Mouse (Mus musculus) liver, embryonic 14.5 days (tissue): ENCODE results near the gene Cyp3a13. TPM values are rescaled to one million over a fixed set of nuclear protein-coding genes. Genes with fewer than 3 reads are reported as not detected.
"Not testable (repeated sequence)": the region's sequence is repeated elsewhere in the genome, so short reads cannot be mapped to it uniquely, and the experiment has no call there.

Source experiments
- ATAC-seq: fragments of 200-750 bp; cut with Nextera tagmentation; 2 replicates; pipeline ENCODE4 v1.8.0; 2017; ENCODE audit warnings: moderate number of reproducible peaks, mild to moderate bottlenecking, moderate library complexity; ENCODE audit not compliant: insufficient read depth
- DNase-seq, 3 experiments: peaks; one replicate each; pipeline ENCODE4 v3.0.0-alpha.2; 2012 to 2013; ENCODE audit warnings: low read depth in 3 of 3, low spot score in 3 of 3
- H3K27ac ChIP-seq: fragments of 300-500 bp; sonication (generic); 2 replicates; pipeline ENCODE4 v1.5.1; 2014; ENCODE audit warnings: moderate library complexity, mild to moderate bottlenecking, control low read depth, inconsistent platforms
- H3K27me3 ChIP-seq: fragments of 300-500 bp; sonication (generic); 2 replicates; pipeline ENCODE4 v1.6.1; 2014; ENCODE audit warnings: mild to moderate bottlenecking, low read length, moderate library complexity; ENCODE audit not compliant: control insufficient read depth, insufficient read depth
- H3K36me3 ChIP-seq: fragments of 300-500 bp; sonication (generic); replicated peaks from 2 replicates; pipeline ENCODE4 v1.6.1; 2014; ENCODE audit warnings: low read depth; ENCODE audit not compliant: control insufficient read depth, insufficient read depth
- H3K4me1 ChIP-seq, 2 experiments: fragments of 200-500 bp in 1 of 2; fragments of 300-500 bp in 1 of 2; sonication (generic) in 1 of 2; replicated peaks; 2 replicates each; pipeline ENCODE4 v1.6.1; 2012 to 2014; ENCODE audit warnings: antibody characterized with exemption in 1 of 2, inconsistent platforms in 1 of 2, low read length in 1 of 2; ENCODE audit not compliant: control insufficient read depth in 2 of 2, insufficient read depth in 2 of 2
- H3K4me2 ChIP-seq: fragments of 300-500 bp; sonication (generic); 2 replicates; pipeline ENCODE4 v1.6.1; 2014; ENCODE audit warnings: low read depth, mild to moderate bottlenecking, control low read depth, moderate library complexity
- H3K4me3 ChIP-seq, 2 experiments: fragments of 200-500 bp in 1 of 2; fragments of 300-500 bp in 1 of 2; sonication (generic) in 1 of 2; 2 replicates each; pipeline ENCODE4 v1.5.1; 2012 to 2014; ENCODE audit warnings: low read depth in 2 of 2, low read length in 2 of 2, mild to moderate bottlenecking in 2 of 2, control low read depth in 1 of 2, inconsistent platforms in 1 of 2, moderate library complexity in 1 of 2; ENCODE audit not compliant: insufficient read depth in 1 of 2
- H3K9ac ChIP-seq: fragments of 300-500 bp; sonication (generic); replicated peaks from 2 replicates; pipeline ENCODE4 v1.6.1; 2014; ENCODE audit warnings: mild to moderate bottlenecking, control low read depth, moderate library complexity
- H3K9me3 ChIP-seq: fragments of 300-500 bp; sonication (generic); 2 replicates; pipeline ENCODE4 v1.6.1; 2016; ENCODE audit warnings: low read length, mixed read lengths; ENCODE audit not compliant: control insufficient read depth
- CTCF ChIP-seq: IDR thresholded peaks from 2 replicates; pipeline ENCODE4 v1.5.1; 2016; ENCODE audit warnings: antibody characterized with exemption, low read depth, control low read depth
- EP300 ChIP-seq: IDR thresholded peaks from 2 replicates; pipeline ENCODE4 v1.6.1; 2016; ENCODE audit warnings: antibody characterized with exemption, low read depth
- WGBS: fragments of 180-500 bp; shearing (Covaris S2); extraction: QIAGEN DNeasy Blood & Tissue Kit; methylation state at CpG from one replicate; pipeline ENCODE4 v1.1.7; 2014; ENCODE audit not compliant: insufficient replicate concordance; 5-methylcytosine and 5-hydroxymethylcytosine counted together
- polyA plus RNA-seq, 2 experiments: library from polyadenylated mRNA; depleted of rRNA in 1 of 2; stranded (reverse) in 1 of 2; unstranded in 1 of 2; fragments of >200 nt; fragmentation: Nextera tagmentation in 1 of 2; extraction: Ambion mirVana in 1 of 2; gene quantifications; 2 replicates each; pipeline versions ENCODE4 v1.2.1 to v1.2.3; 2012 to 2014

Cyp3a13 gene
- polyA plus RNA-seq, 2 experiments: 0.87 to 3.4 TPM

DNA sequence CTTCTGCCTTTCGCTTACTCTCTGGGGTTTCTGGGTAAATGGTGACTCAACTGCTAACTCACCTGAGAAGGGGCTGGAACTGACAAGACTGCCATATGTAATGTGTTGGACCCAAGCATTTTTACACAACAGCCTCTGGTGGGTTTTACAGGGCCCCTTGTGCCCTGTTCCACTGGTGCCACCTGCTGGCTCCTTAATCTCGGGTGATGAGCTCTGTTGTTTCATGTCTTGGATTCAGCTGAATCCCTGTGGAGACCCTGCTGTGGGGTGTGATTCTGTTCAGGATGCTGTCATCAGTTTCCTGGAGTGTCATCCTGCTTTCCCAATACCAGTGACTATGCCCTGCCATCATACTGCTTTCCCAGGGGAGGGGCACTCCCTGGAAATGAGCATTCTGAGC, 43.6 kb downstream of the Cyp3a13 start:
- Histone ChIP-seq H3K36me3 (no peaks in the 10 kb centered on the region), H3K4me1 (no peaks in the 10 kb centered on the region), H3K9ac (no peak overlapping the region), H3K27me3 (no peaks in the 10 kb centered on the region), H3K9me3 (no peaks in the 10 kb centered on the region), H3K4me3 (no peak overlapping the region), H3K27ac (no peak overlapping the region), H3K4me2 (no peak overlapping the region)
- DNase-seq: no peak
- WGBS: 44% methylated on average over 2 of the region's 2 CpGs
- no peak for ATAC-seq
- TF ChIP-seq CTCF: peak; percentile 51
- TF ChIP-seq EP300: no peak

DNA sequence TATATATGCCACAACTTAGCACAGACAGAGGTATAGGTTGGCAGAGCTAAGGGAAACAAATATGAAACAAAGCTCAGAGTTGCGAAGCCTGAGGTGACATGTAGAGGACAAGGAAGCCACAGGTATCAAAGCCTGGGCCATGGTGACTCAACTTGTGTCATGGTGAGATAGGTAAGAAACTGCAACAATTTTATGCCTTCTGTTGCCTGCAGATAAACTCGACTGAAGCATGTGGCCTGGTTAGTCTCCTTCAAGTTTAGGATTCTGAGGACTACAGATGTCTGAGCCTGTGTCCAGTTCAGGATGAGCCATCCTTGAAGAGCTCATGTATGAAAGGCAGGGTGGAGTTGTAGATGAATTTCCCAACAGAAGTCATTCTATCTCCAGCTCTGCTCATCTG, 46.4 kb downstream of the Cyp3a13 start:
- Histone ChIP-seq H3K36me3 (no peaks in the 10 kb centered on the region), H3K4me2 (no peak overlapping the region), H3K27me3 (no peaks in the 10 kb centered on the region), H3K4me3 (no peak overlapping the region), H3K9ac (no peak overlapping the region), H3K27ac (no peak overlapping the region), H3K9me3 (no peaks in the 10 kb centered on the region), H3K4me1 (no peaks in the 10 kb centered on the region)
- TF ChIP-seq CTCF (no peak), EP300 (no peak)
- DNase-seq: no peak
- no peak for ATAC-seq
- 44% methylated on average over 2 of the region's 2 CpGs for WGBS

DNA sequence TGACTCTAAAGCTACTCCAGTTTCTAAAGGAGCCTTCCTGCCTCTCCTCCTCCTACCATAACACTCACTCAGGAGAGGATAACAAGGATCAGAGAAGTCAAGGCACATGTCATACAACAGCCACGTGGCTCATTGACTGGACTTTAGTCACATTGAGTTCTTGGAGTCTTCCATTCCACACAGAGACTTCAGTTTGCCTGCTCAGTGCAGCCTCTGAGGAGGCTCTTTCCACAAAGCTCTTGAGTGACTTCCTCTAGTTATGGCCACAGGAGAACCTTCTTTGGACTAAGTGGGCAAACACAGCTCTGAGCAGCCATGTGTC, 49.1 kb downstream of the Cyp3a13 start:
- H3K9me3 ChIP-seq, H3K27ac ChIP-seq, ATAC-seq, H3K36me3 ChIP-seq, H3K4me2 ChIP-seq, H3K4me3 ChIP-seq, DNase-seq, H3K9ac ChIP-seq, H3K4me1 ChIP-seq, H3K27me3 ChIP-seq: not testable (repeated sequence)
- 8% methylated on average over 1 of the region's 1 CpGs for WGBS

DNA sequence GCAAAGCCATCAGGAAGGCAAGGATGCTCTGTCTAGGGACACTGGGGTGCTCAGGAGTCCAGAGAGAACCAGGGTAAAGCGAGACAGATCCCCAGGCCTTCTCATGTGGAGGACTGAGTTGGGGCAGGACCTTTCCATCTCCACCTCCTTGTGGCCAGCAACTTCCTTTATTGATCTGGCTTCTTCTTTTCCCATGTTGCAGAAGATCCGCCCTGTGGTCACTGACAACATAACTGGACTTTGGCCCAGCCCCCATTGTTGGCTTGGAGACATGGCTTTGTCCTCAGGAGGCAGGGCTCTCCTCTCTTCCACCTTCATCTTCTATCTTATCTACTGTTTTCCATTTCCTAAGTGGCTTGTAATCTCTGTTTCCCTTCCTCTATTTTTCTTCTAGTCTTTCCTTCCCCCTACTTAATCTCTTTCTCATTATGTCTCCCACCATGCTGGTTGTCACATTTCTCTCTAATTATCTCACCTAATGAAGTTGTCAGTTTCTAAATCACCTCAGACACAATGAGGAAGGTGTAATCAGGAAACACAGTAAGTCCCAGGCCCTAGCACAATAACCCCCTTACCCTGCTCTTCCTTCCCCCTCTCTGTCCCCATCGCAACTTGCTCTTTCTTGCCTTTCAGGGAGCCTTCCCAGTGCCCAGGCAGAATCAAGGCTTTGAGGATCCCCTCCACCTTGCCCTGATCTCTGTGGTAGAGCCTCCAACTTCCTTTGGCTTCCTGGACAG, 49.6 kb downstream of the Cyp3a13 start, which contains the start of gene Pilrb2:
Gene Pilrb2 (minus strand): TSS at position 172 of the 737 bp plus-strand sequence.
- H3K4me3 ChIP-seq, DNase-seq, H3K4me1 ChIP-seq, H3K36me3 ChIP-seq, H3K27ac ChIP-seq, H3K27me3 ChIP-seq, H3K9me3 ChIP-seq, H3K9ac ChIP-seq, H3K4me2 ChIP-seq, ATAC-seq: not testable (repeated sequence)
- 21% methylated on average over 2 of the region's 3 CpGs for WGBS

DNA sequence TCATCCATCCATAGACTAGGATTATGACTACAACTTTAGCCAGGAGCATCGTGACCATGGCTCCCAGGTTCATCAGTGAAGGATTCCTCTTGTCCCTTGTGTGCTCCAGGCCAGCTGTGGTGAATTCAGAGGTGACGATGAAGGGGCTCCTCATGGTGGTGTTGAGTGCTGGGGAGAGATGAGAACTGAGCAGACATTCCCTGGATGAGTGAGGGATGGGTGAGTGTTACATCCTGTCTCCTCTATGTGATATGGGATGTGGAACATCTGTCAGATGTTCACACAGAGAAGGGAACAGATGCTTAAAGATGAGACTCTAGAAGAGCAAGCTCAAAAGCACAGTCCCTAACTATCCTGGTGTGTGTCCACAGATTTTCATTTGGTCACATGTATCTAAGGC, 52.8 kb downstream of the Cyp3a13 start:
- ATAC-seq, H3K4me2 ChIP-seq, H3K4me1 ChIP-seq, H3K36me3 ChIP-seq, DNase-seq, H3K4me3 ChIP-seq, H3K27me3 ChIP-seq, H3K9me3 ChIP-seq, H3K27ac ChIP-seq, H3K9ac ChIP-seq: not testable (repeated sequence)
- 44% methylated on average over 2 of the region's 2 CpGs for WGBS

DNA sequence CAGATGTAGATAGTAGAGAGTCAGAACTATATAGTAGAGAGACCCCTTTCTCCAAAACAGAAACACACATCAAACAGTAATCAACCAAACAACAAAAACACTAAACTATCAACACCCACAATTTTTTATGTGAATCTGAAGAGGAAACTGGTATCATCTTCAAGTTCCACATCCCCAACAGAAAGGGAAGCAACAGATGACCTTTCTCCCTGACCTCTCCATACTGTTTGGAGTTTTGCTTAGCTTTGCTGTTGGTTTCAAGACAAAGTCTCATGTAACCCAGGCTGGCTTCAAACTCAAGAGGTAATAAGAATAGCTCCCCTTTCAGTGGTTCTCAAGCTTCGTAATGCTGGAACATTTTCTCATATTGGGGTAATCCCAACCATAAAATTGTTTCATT, 57.4 kb downstream of the Cyp3a13 start:
- not testable (repeated sequence) for H3K36me3 ChIP-seq, H3K9me3 ChIP-seq, H3K4me3 ChIP-seq, H3K4me1 ChIP-seq, DNase-seq, H3K4me2 ChIP-seq, H3K27me3 ChIP-seq, H3K9ac ChIP-seq, ATAC-seq, H3K27ac ChIP-seq
- 58% methylated on average over 1 of the region's 1 CpGs for WGBS

DNA sequence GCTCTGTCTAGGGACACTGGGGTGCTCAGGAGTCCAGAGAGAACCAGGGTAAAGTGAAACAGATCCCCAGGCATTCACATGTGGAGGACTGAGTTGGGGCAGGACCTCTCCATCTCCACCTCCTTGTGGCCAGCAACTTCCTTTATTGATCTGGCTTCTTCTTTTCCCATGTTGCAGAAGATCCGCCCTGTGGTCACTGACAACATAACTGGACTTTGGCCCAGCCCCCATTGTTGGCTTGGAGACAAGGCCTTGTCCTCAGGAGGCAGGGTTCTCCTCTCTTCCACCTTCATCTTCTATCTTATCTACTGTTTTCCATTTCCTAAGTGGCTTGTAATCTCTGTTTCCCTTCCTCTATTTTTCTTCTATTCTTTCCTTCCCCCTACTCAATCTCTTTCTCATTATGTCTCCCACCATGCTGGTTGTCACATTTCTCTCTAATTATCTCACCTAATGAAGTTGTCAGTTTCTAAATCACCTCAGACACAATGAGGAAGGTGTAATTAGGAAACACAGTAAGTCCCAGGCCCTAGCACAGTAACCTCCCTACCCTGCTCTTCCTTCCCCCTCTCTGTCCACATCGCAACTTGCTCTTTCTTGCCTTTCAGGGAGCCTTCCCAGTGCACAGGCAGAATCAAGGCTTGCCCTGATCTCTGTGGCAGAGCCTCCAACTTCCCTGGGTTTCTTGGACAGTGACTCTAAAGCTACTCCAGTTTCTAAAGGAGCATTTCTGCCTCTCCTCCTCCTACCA, 63.3 kb downstream of the Cyp3a13 start, which contains the start of gene Pilrb1:
Gene Pilrb1 (minus strand): TSS at position 147 of the 751 bp plus-strand sequence.
- H3K36me3 ChIP-seq, H3K27ac ChIP-seq, H3K4me1 ChIP-seq, H3K9me3 ChIP-seq, DNase-seq, H3K27me3 ChIP-seq, H3K4me2 ChIP-seq, H3K9ac ChIP-seq, H3K4me3 ChIP-seq, ATAC-seq: not testable (repeated sequence)
- 24% methylated on average over 2 of the region's 2 CpGs for WGBS
